Mouse (Mus musculus): ENCODE data around the gene 4930447C04Rik.

GRCm38 (mm10) chr12:72938176-72938575 lies 2.4 kb downstream of the 4930447C04Rik start:
- no peak for TF ChIP-seq EP300 (IDR thresholded peaks at IDR 0.05; ENCODE audit: insufficient read depth, low read depth, low read length)
- TF ChIP-seq CTCF (IDR thresholded peaks at IDR 0.05; ENCODE audit: low read depth, low read length): no peak
- no peak for TF ChIP-seq POLR2A (IDR thresholded peaks at IDR 0.05; ENCODE audit: insufficient read depth, low read length)
